Mouse (Mus musculus) embryonic facial prominence, embryonic 12.5 days (tissue): ENCODE data around the gene Pla2g2f. TPM values are rescaled to one million over a fixed set of nuclear protein-coding genes. Genes with fewer than 3 reads are reported as not detected.

ENCODE experiments used
- ATAC-seq: fragments of 200-750 bp; cut with Nextera tagmentation; 2 replicates; pipeline ENCODE4 v1.8.0; 2017; ENCODE audit not compliant: insufficient number of reproducible peaks, insufficient read depth, low FRiP score, low TSS enrichment
- H3K27ac ChIP-seq: fragments of 300-500 bp; sonication (generic); 2 replicates; pipeline ENCODE4 v1.5.1; 2016; ENCODE audit warnings: mild to moderate bottlenecking
- H3K27me3 ChIP-seq: fragments of 300-500 bp; sonication (generic); 2 replicates; pipeline ENCODE4 v1.6.1; 2016; ENCODE audit warnings: mild to moderate bottlenecking, moderate library complexity
- H3K36me3 ChIP-seq: fragments of 300-500 bp; sonication (generic); 2 replicates; pipeline ENCODE4 v1.6.1; 2016; ENCODE audit warnings: mild to moderate bottlenecking
- H3K4me1 ChIP-seq: fragments of 300-500 bp; sonication (generic); 2 replicates; pipeline ENCODE4 v1.6.1; 2016
- H3K4me2 ChIP-seq: fragments of 300-500 bp; sonication (generic); replicated peaks from 2 replicates; pipeline ENCODE4 v1.6.1; 2016; ENCODE audit warnings: mild to moderate bottlenecking, moderate library complexity
- H3K4me3 ChIP-seq: fragments of 300-500 bp; sonication (generic); 2 replicates; pipeline ENCODE4 v1.5.1; 2016; ENCODE audit warnings: mild to moderate bottlenecking
- H3K9ac ChIP-seq: fragments of 300-500 bp; sonication (generic); 2 replicates; pipeline ENCODE4 v1.6.1; 2016; ENCODE audit warnings: mild to moderate bottlenecking, moderate library complexity
- H3K9me3 ChIP-seq: fragments of 300-500 bp; sonication (generic); 2 replicates; pipeline ENCODE4 v1.6.1; 2016; ENCODE audit warnings: mild to moderate bottlenecking, moderate library complexity
- WGBS: fragments of 180-500 bp; shearing (Covaris S2); methylation state at CpG from one replicate; pipeline ENCODE4 v1.1.7; 2016; 5-methylcytosine and 5-hydroxymethylcytosine counted together
- polyA plus RNA-seq: library from polyadenylated mRNA; unstranded; fragments of >200 nt; fragmentation: Nextera tagmentation; extraction: Ambion mirVana; gene quantifications from 2 replicates; pipeline ENCODE4 v1.2.1, GENCODE M21; 2016

Pla2g2f gene
- polyA plus RNA-seq, 1 experiment from 2014 or later: not detected

DNA sequence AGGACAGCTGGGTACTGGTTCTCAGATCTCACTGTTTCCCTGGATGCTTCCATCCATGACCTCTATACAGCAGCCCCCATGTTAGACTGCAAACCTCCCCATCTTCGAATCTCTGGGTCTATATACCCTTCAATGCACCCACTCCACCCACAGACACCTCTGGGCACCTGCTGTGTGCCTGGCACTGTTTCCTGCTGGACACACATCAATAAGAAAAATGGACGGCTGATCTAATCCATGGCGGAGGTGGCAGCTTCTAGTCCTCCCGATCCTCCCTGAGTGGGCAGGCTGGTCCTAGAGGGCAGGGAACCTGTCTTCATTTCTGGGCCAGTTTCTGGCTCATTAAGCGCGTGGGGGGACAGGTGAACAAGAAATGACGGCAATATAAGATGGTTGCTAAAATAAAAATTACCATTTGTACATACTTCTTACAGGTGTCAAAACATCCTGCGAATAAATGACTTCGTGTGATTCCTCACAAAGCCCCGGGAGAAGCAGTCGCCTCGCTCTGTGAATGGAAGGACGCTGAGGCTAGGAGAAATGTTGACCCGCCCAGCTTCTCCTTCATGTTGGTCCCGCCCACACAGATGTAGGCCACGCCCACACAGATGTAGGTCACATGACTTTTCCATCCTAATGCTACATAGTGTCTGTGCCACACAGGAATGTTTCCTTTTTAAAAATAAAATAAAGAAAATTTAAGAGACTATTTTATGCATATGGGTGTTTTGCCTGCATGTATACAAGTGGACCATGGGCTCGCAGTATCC lies 46.2 kb downstream of the Pla2g2f start:
- Histone ChIP-seq H3K27ac (no peak overlapping the region), H3K4me1 (peaks cover 5% of the 10 kb centered on the region; the same call in 1 of the 2 replicates), H3K36me3 (no peaks in the 10 kb centered on the region), H3K27me3 (no peaks in the 10 kb centered on the region), H3K4me3 (no peak overlapping the region), H3K9me3 (no peaks in the 10 kb centered on the region), H3K9ac (no peak overlapping the region), H3K4me2 (no peak overlapping the region)
- no peak for ATAC-seq
- WGBS: 66% methylated on average over 17 of the region's 17 CpGs

DNA sequence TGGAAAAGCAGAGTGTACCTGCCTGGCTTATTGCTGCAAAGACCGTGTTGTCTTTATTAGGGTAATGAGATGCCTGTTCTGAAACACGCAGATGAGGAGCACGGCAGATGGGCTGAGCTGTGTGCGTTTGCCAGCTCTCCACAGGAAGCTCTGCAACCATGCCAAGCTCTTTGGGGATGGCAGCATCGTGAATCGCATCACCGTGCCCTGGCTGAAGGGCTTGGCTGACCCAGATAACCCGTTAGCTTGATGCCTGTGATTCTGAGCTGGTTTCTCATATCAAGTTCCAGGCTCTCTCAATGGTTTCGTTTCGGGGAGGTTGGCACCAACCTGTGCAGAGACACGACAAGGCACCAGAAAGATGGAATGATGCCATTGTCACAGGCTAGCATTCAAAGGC lies 46.8 kb downstream of the Pla2g2f start:
- 83% methylated on average over 11 of the region's 11 CpGs for WGBS
- no peak overlapping the region for H3K4me2 ChIP-seq
- no peaks in the 10 kb centered on the region for H3K27me3 ChIP-seq
- no peak for ATAC-seq
- H3K9ac ChIP-seq: no peak overlapping the region
- no peaks in the 10 kb centered on the region for H3K9me3 ChIP-seq
- peaks cover 5% of the 10 kb centered on the region; the same call in 1 of the 2 replicates for H3K4me1 ChIP-seq
- no peak overlapping the region for H3K27ac ChIP-seq
- H3K4me3 ChIP-seq: no peak overlapping the region
- H3K36me3 ChIP-seq: no peaks in the 10 kb centered on the region

- peaks cover 5% of the 10 kb centered on the region; the same call in 1 of the 2 replicates for H3K4me1 ChIP-seq
- H3K9me3 ChIP-seq: no peaks in the 10 kb centered on the region
- WGBS: 69% methylated on average over 7 of the region's 7 CpGs
- no peak overlapping the region for H3K27ac ChIP-seq
- H3K9ac ChIP-seq: no peak overlapping the region
- no peaks in the 10 kb centered on the region for H3K27me3 ChIP-seq
- no peak for ATAC-seq
- no peak overlapping the region for H3K4me3 ChIP-seq
- H3K36me3 ChIP-seq: no peaks in the 10 kb centered on the region
- H3K4me2 ChIP-seq: no peak overlapping the region
Observed at GRCm38 (mm10) chr4:138709944-138710343, 47.5 kb downstream of the Pla2g2f start.

- H3K36me3 ChIP-seq: no peaks in the 10 kb centered on the region
- H3K4me2 ChIP-seq: no peak overlapping the region
- peaks cover 5% of the 10 kb centered on the region; the same call in 1 of the 2 replicates for H3K4me1 ChIP-seq
- H3K9me3 ChIP-seq: no peaks in the 10 kb centered on the region
- H3K4me3 ChIP-seq: no peak overlapping the region
- ATAC-seq: no peak
- H3K27ac ChIP-seq: no peak overlapping the region
- 85% methylated on average over 11 of the region's 11 CpGs for WGBS
- no peaks in the 10 kb centered on the region for H3K27me3 ChIP-seq
- H3K9ac ChIP-seq: no peak overlapping the region
Observed at GRCm38 (mm10) chr4:138709246-138709645, 48.2 kb downstream of the Pla2g2f start.

DNA sequence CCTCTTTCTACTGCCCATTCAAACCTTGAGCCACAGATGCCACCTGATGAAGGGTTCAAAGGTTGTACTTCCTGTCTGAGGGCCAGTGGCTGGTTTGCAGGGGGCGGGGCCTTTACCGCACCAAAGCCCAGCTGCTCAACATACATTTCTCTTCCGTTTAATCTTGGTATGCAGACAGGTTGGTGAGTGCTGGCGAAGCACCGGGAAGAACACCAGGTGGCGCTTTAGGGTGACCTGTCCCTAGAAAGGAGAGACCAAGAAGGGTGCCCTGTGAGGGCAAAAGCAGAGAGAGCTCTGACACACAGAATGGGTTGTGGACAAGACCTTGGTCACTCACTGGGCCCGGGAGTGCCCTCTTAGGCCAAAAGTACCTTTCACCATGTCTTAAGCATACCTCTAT lies 48.8 kb downstream of the Pla2g2f start:
- ATAC-seq: no peak
- H3K9ac ChIP-seq: no peak overlapping the region
- H3K27ac ChIP-seq: no peak overlapping the region
- H3K27me3 ChIP-seq: no peaks in the 10 kb centered on the region
- H3K9me3 ChIP-seq: no peaks in the 10 kb centered on the region
- WGBS: 13% methylated on average over 7 of the region's 7 CpGs
- H3K4me1 ChIP-seq: peaks cover 5% of the 10 kb centered on the region; the same call in 1 of the 2 replicates
- H3K4me2 ChIP-seq: no peak overlapping the region
- H3K4me3 ChIP-seq: no peak overlapping the region
- H3K36me3 ChIP-seq: no peaks in the 10 kb centered on the region

DNA sequence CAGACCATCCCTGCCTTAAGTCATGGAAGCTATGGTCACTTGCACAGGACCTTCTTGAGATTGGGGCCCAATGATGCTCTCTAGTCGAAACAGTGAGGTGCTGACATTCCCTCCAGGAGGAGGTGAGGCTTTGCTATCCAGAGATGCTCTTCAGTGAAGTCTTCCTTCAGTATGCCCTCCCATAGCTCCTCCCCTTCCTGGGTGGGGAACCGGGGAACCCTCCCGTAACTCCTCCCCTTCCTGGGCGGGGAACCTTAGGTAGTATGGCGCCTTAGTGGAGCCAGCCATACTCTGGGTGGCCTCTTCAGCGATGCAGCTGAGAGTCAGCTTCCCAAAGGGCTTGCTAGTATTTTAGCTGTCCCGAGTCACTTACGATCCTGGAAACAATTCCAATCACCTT lies 50.8 kb downstream of the Pla2g2f start:
- Histone ChIP-seq H3K4me3 (no peak overlapping the region), H3K27ac (no peak overlapping the region), H3K27me3 (no peaks in the 10 kb centered on the region), H3K36me3 (no peaks in the 10 kb centered on the region), H3K4me2 (no peak overlapping the region), H3K4me1 (peaks cover 5% of the 10 kb centered on the region; the same call in 1 of the 2 replicates), H3K9me3 (no peaks in the 10 kb centered on the region), H3K9ac (no peak overlapping the region)
- WGBS: 97% methylated on average over 8 of the region's 8 CpGs
- ATAC-seq: no peak

GRCm38 (mm10) chr4:138704169-138704568 lies 53.3 kb downstream of the Pla2g2f start:
- no peak for ATAC-seq
- H3K4me1 ChIP-seq: no peaks in the 10 kb centered on the region
- no peak overlapping the region for H3K27ac ChIP-seq
- H3K9ac ChIP-seq: no peak overlapping the region
- no peaks in the 10 kb centered on the region for H3K36me3 ChIP-seq
- no peak overlapping the region for H3K4me2 ChIP-seq
- H3K4me3 ChIP-seq: no peak overlapping the region
- no peaks in the 10 kb centered on the region for H3K9me3 ChIP-seq
- WGBS: 78% methylated on average over 4 of the region's 4 CpGs
- H3K27me3 ChIP-seq: no peaks in the 10 kb centered on the region

DNA sequence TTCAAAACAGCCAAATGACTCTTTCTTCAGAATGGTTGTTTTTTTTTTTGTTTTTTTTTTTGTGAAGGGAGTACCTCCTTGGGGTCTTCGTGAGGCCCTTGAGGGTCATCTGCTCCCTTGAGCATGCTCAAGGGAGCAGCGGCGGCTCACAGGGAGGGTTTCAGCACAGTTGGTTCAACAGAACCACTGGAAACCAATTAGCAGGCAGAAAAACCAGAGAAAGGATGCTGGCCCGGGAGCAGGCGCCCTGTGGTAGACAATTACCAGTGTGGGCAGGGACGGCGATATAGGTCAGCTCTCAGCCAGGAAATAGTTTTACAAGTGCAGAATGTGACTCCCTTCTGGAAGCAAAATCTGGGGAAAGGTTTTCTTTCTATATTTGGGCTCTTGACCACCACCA lies 53.8 kb downstream of the Pla2g2f start:
- WGBS: 60% methylated on average over 7 of the region's 7 CpGs
- H3K9ac ChIP-seq: no peak overlapping the region

DNA sequence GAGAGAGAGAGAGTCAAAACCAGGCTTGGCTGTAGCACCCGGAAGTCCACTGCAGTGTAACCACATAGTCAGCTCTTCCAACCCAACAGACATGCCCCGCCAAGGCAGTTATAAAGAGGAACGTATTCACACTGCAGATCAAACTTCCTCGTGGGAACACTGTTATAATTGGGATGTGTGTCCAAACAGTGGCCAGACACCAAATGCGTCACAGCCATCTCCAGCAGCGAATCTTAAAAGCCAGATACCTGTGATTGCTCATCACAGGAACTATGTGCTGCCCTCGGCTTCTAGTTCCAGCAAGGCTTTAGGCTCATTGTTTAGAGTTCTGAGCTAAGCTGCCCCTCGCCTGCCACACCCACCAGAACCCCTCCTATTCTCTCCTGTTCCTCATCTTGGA lies 54.9 kb downstream of the Pla2g2f start:
- Histone ChIP-seq H3K4me2 (no peak overlapping the region), H3K27me3 (no peaks in the 10 kb centered on the region), H3K4me3 (no peak overlapping the region), H3K27ac (no peak overlapping the region), H3K9ac (no peak overlapping the region), H3K4me1 (no peaks in the 10 kb centered on the region), H3K36me3 (no peaks in the 10 kb centered on the region), H3K9me3 (no peaks in the 10 kb centered on the region)
- ATAC-seq: no peak
- 82% methylated on average over 8 of the region's 8 CpGs for WGBS

More for the DNA sequence above, 53.8 kb downstream of the Pla2g2f start:
- ATAC-seq: no peak
- H3K4me3 ChIP-seq: no peak overlapping the region
- no peak overlapping the region for H3K4me2 ChIP-seq
- no peaks in the 10 kb centered on the region for H3K36me3 ChIP-seq
- no peaks in the 10 kb centered on the region for H3K27me3 ChIP-seq
- H3K9me3 ChIP-seq: no peaks in the 10 kb centered on the region
- H3K4me1 ChIP-seq: no peaks in the 10 kb centered on the region
- H3K27ac ChIP-seq: no peak overlapping the region

GRCm38 (mm10) chr4:138702031-138702430 lies 55.4 kb downstream of the Pla2g2f start:
- Histone ChIP-seq H3K27ac (no peak overlapping the region), H3K4me2 (no peak overlapping the region), H3K27me3 (peaks cover 4% of the 10 kb centered on the region; the same call in 1 of the 2 replicates), H3K9me3 (no peaks in the 10 kb centered on the region), H3K4me1 (no peaks in the 10 kb centered on the region), H3K4me3 (no peak overlapping the region), H3K36me3 (no peaks in the 10 kb centered on the region), H3K9ac (no peak overlapping the region)
- WGBS: 79% methylated on average over 2 of the region's 2 CpGs
- ATAC-seq: no peak

- WGBS: 65% methylated on average over 8 of the region's 8 CpGs
- no peaks in the 10 kb centered on the region for H3K4me1 ChIP-seq
- H3K36me3 ChIP-seq: no peaks in the 10 kb centered on the region
- H3K4me2 ChIP-seq: no peak overlapping the region
- H3K4me3 ChIP-seq: no peak overlapping the region
- H3K27ac ChIP-seq: no peak overlapping the region
- no peak for ATAC-seq
- peaks cover 12% of the 10 kb centered on the region; the same call in 1 of the 2 replicates for H3K27me3 ChIP-seq
- H3K9ac ChIP-seq: no peak overlapping the region
- H3K9me3 ChIP-seq: no peaks in the 10 kb centered on the region
Observed at GRCm38 (mm10) chr4:138701111-138701510, 56.3 kb downstream of the Pla2g2f start.
